Mouse (Mus musculus) cortical plate, adult 2 months (tissue): ENCODE measurements around the gene Esd.

Experiments used
- CTCF ChIP-seq: fragments of 200-500 bp; IDR thresholded peaks from 2 replicates; pipeline ENCODE4 v1.5.1; 2011; ENCODE audit warnings: mild to moderate bottlenecking, control low read depth, low read length; ENCODE audit not compliant: insufficient read depth; ENCODE audit errors: extremely low read depth
- POLR2A ChIP-seq: fragments of 200-500 bp; IDR thresholded peaks from 2 replicates; pipeline ENCODE4 v1.6.1; 2011; ENCODE audit warnings: mild to moderate bottlenecking, low read length, control low read depth; ENCODE audit not compliant: insufficient read depth; ENCODE audit errors: extremely low read depth

- TF ChIP-seq POLR2A: no peak
- TF ChIP-seq CTCF: no peak
Measured at GRCm38 (mm10) chr14:74767892-74768291, 35.8 kb downstream of the Esd start.
